Comparison of ENCODE assay signal across 8 mouse cellular contexts in genomic region chr9:67795205-67795675, GRCm38 (mm10). TPM values are rescaled to one million over a fixed set of nuclear protein-coding genes. Genes with fewer than 3 reads are reported as not detected.
A peak's percentile ranks its signal among the peaks of the same experiment; 100 is the strongest.
DNase-seq lines count a peak whose midpoint lies in the region; ATAC-seq lines count a peak whose summit lies in the region.
"Had no signal": no experiment of that assay in that cellular context is flagged by ENCODE, and none has a peak within 500 bp of the region (broad histone marks: within the 10 kb centered on the region; RNA-seq: fewer than 3 reads in every experiment).

No protein-coding gene starts in this region.

- H3K9ac ChIP-seq in forebrain, embryonic 14.5 days (ENCODE audit: low read length), result 0 out of 2 replicates have a peak overlapping the region, but pooled peaks have one; percentile 25
- no peak overlapping the region for H3K9ac ChIP-seq in neural tube, embryonic 12.5 days

- H3K4me2 ChIP-seq in forebrain, embryonic 14.5 days (ENCODE audit: low read length), result peak overlapping the region; percentile 38
- H3K4me2 ChIP-seq in neural tube, embryonic 12.5 days (replicated peaks), result peak overlapping the region; percentile 46

- peak; percentile 43 for DNase-seq in brain, embryonic 18.5 days (ENCODE audit: low read depth, low spot score)
- DNase-seq in forebrain, embryonic 14.5 days (ENCODE audit: low spot score), result peak; percentile 90
- peak; percentile 72 to 74 for DNase-seq in layer of hippocampus, postnatal 10 days (ENCODE audit: low spot score in 2 of 2)
- no peak for DNase-seq in heart, postnatal 14 days
- no peak for DNase-seq in gastrocnemius, adult 18-20 months (ENCODE audit: low spot score)
- DNase-seq in urinary bladder, postnatal 25 days (ENCODE audit: low spot score), result no peak

- intact Hi-C loops in heart, postnatal 14 days (cut with DNase I), result loop anchor here (5.0 kb wide), 1 partner anchor 83 kb away; no protein-coding TSS in a partner anchor

- H3K9me3 ChIP-seq in forebrain, embryonic 14.5 days (replicated peaks; ENCODE audit: control insufficient read depth, low read length), result no peaks in the 10 kb centered on the region
- H3K9me3 ChIP-seq in neural tube, embryonic 12.5 days, result no peaks in the 10 kb centered on the region

- H3K4me3 ChIP-seq in forebrain, embryonic 14.5 days (ENCODE audit: low read depth, low read length), result no peak overlapping the region
- H3K4me3 ChIP-seq in neural tube, embryonic 12.5 days, result no peak overlapping the region

- H3K4me1 ChIP-seq in forebrain, embryonic 14.5 days (ENCODE audit: control insufficient read depth, insufficient read depth, low read length), result peaks cover 24% of the 10 kb centered on the region
- peaks cover 29% of the 10 kb centered on the region for H3K4me1 ChIP-seq in neural tube, embryonic 12.5 days

- H3K27me3 ChIP-seq in forebrain, embryonic 14.5 days (replicated peaks; ENCODE audit: control insufficient read depth, insufficient read depth, low read length), result no peaks in the 10 kb centered on the region
- H3K27me3 ChIP-seq in neural tube, embryonic 12.5 days (replicated peaks), result no peaks in the 10 kb centered on the region

- ATAC-seq in forebrain, embryonic 14.5 days, result peak; percentile 90
- peak; percentile 79 for ATAC-seq in neural tube, embryonic 12.5 days (ENCODE audit: low FRiP score, low read depth)

- WGBS in forebrain, embryonic 14.5 days, result 25% methylated on average over 14 of the region's 14 CpGs
- 28% methylated on average over 14 of the region's 14 CpGs for WGBS in neural tube, embryonic 12.5 days

- peak overlapping the region; percentile 76 for H3K27ac ChIP-seq in forebrain, embryonic 14.5 days (ENCODE audit: low read depth, low read length)
- peak overlapping the region; percentile 50; the same call in 1 of the 2 replicates for H3K27ac ChIP-seq in neural tube, embryonic 12.5 days

- H3K36me3 ChIP-seq in forebrain, embryonic 14.5 days (ENCODE audit: control insufficient read depth, insufficient read depth, low read length), result no peaks in the 10 kb centered on the region
- no peaks in the 10 kb centered on the region for H3K36me3 ChIP-seq in neural tube, embryonic 12.5 days

RNA-seq across cellular contexts. Expression of gene C2cd4b, which starts 36.0 kb away (rescaled TPM):
- polyA plus RNA-seq in forebrain, embryonic 14.5 days (2014; fragmentation: Nextera tagmentation; extraction: Ambion mirVana), result 0.41 and 0.48 TPM in 2 replicates
- 1 to 10 TPM; 2.0 to 2.3 TPM for total RNA-seq in layer of hippocampus, postnatal 10 days (2021)
- 0.84 and 0.94 TPM in 2 replicates for polyA plus RNA-seq in neural tube, embryonic 12.5 days (2016; fragmentation: Nextera tagmentation; extraction: Ambion mirVana)
- 1 to 10 TPM; 1.0 to 1.2 TPM for total RNA-seq in heart, postnatal 14 days (2021)
- total RNA-seq in gastrocnemius, adult 18-20 months (2021), result not detected
- total RNA-seq: neutrophil, adult 5-6 weeks had no signal

RNA-seq across cellular contexts. Expression of gene C2cd4a, which starts 36.9 kb away (rescaled TPM):
- polyA plus RNA-seq in forebrain, embryonic 14.5 days (2014; fragmentation: Nextera tagmentation; extraction: Ambion mirVana), result 0.24 TPM in 1 of 2 replicates, not detected in the other
- 1 to 10 TPM in 1 of 2 experiments, under 1 TPM in 1; 0.96 to 1.2 TPM for total RNA-seq in layer of hippocampus, postnatal 10 days (2021)
- 0.27 and 0.42 TPM in 2 replicates for polyA plus RNA-seq in neural tube, embryonic 12.5 days (2016; fragmentation: Nextera tagmentation; extraction: Ambion mirVana)
- total RNA-seq in heart, postnatal 14 days (2021), result not detected
- not detected for total RNA-seq in gastrocnemius, adult 18-20 months (2021)
- total RNA-seq: neutrophil, adult 5-6 weeks had no signal

RNA-seq across cellular contexts. Expression of gene Vps13c, which starts 45.0 kb away (rescaled TPM):
- 8.3 and 10.5 TPM in 2 replicates for polyA plus RNA-seq in forebrain, embryonic 14.5 days (2014; fragmentation: Nextera tagmentation; extraction: Ambion mirVana)
- total RNA-seq in layer of hippocampus, postnatal 10 days (2021), result 10 to 100 TPM; 50.7 to 54.9 TPM
- polyA plus RNA-seq in neural tube, embryonic 12.5 days (2016; fragmentation: Nextera tagmentation; extraction: Ambion mirVana), result 8.0 and 8.2 TPM in 2 replicates
- 10 to 100 TPM; 37.8 to 38.0 TPM for total RNA-seq in heart, postnatal 14 days (2021)
- 10 to 100 TPM; 25.8 to 26.2 TPM for total RNA-seq in gastrocnemius, adult 18-20 months (2021)

Comparison
In these comparisons a context has a peak if more than half of its experiments do, and no peak if none do; other contexts are left out.
1. DNase-seq: peak in brain, embryonic 18.5 days (single experiment), forebrain, embryonic 14.5 days (single experiment) and layer of hippocampus, postnatal 10 days (2 of 2); none in heart, postnatal 14 days (0 of 2), gastrocnemius, adult 18-20 months (single experiment) and urinary bladder, postnatal 25 days (single experiment).